Mouse (Mus musculus): ENCODE results near the gene Hist1h2ap. TPM values are rescaled to one million over a fixed set of nuclear protein-coding genes. Genes with fewer than 3 reads are reported as not detected.
"Not testable (repeated sequence)": the region's sequence is repeated elsewhere in the genome, so short reads cannot be mapped to it uniquely, and the experiment has no call there.

Hist1h2ap gene
- polyA plus RNA-seq, 1 experiment from 2014 or later, result 1,874 TPM

GRCm38 (mm10) chr13:21830344-21830743 is 3.0 kb downstream of the Hist1h2ap start:
- TF ChIP-seq CTCF (IDR thresholded peaks at IDR 0.05; ENCODE audit: low read depth) (no peak), EP300 (optimal IDR thresholded peaks at IDR 0.05) (no peak)
- H3K36me3 ChIP-seq (ENCODE audit: control insufficient read depth, insufficient read depth, low read length), result no peaks in the 10 kb centered on the region
- DNase-seq (ENCODE audit: low spot score), result no peak
- no peaks in the 10 kb centered on the region for H3K27me3 ChIP-seq (ENCODE audit: control insufficient read depth, insufficient read depth, low read length)
- H3K9ac ChIP-seq (ENCODE audit: low read length), result no peak overlapping the region
- no peak overlapping the region for H3K27ac ChIP-seq (replicated peaks)
- ATAC-seq (ENCODE audit: low FRiP score, low TSS enrichment), result no peak
- no peaks in the 10 kb centered on the region for H3K4me1 ChIP-seq (replicated peaks; ENCODE audit: control insufficient read depth, insufficient read depth)
- H3K4me2 ChIP-seq (replicated peaks; ENCODE audit: low read depth), result no peak overlapping the region
- H3K9me3 ChIP-seq (ENCODE audit: control insufficient read depth, low read length), result no peaks in the 10 kb centered on the region
- no peak overlapping the region for H3K4me3 ChIP-seq (ENCODE audit: low read depth, low read length)
- 91% methylated on average over 10 of the region's 10 CpGs for WGBS

GRCm38 (mm10) chr13:21828511-21828910 is 4.8 kb downstream of the Hist1h2ap start:
- Histone ChIP-seq H3K4me1 (replicated peaks; ENCODE audit: control insufficient read depth, insufficient read depth) (no peaks in the 10 kb centered on the region), H3K27ac (replicated peaks) (0 out of 2 replicates have a peak overlapping the region, but pooled peaks have one; percentile 24), H3K27me3 (ENCODE audit: control insufficient read depth, insufficient read depth, low read length) (no peaks in the 10 kb centered on the region), H3K9me3 (ENCODE audit: control insufficient read depth, low read length) (no peaks in the 10 kb centered on the region), H3K4me2 (replicated peaks; ENCODE audit: low read depth) (no peak overlapping the region), H3K4me3 (ENCODE audit: low read depth, low read length) (no peak overlapping the region), H3K36me3 (ENCODE audit: control insufficient read depth, insufficient read depth, low read length) (no peaks in the 10 kb centered on the region), H3K9ac (ENCODE audit: low read length) (no peak overlapping the region)
- TF ChIP-seq CTCF (IDR thresholded peaks at IDR 0.05; ENCODE audit: low read depth) (no peak), EP300 (optimal IDR thresholded peaks at IDR 0.05) (no peak)
- peak; percentile 52 for DNase-seq (ENCODE audit: low spot score)
- peak; percentile 44; the same call in 1 of the 2 replicates for ATAC-seq (ENCODE audit: low FRiP score, low TSS enrichment)
- WGBS, result 56% methylated on average over 3 of the region's 3 CpGs

- not testable (repeated sequence) for H3K4me1 ChIP-seq (replicated peaks; ENCODE audit: control insufficient read depth, insufficient read depth); H3K9me3 ChIP-seq (ENCODE audit: control insufficient read depth, low read length); ATAC-seq (ENCODE audit: low FRiP score, low TSS enrichment); H3K9ac ChIP-seq (ENCODE audit: low read length); DNase-seq (ENCODE audit: low spot score); H3K36me3 ChIP-seq (ENCODE audit: control insufficient read depth, insufficient read depth, low read length); H3K4me2 ChIP-seq (replicated peaks; ENCODE audit: low read depth); H3K27me3 ChIP-seq (ENCODE audit: control insufficient read depth, insufficient read depth, low read length); H3K27ac ChIP-seq (replicated peaks); H3K4me3 ChIP-seq (ENCODE audit: low read depth, low read length)
- 64% methylated on average over 6 of the region's 16 CpGs for WGBS
Measured at GRCm38 (mm10) chr13:21820082-21820890, 13.0 kb downstream of the Hist1h2ap start.

- H3K9ac ChIP-seq (ENCODE audit: low read length); H3K4me1 ChIP-seq (replicated peaks; ENCODE audit: control insufficient read depth, insufficient read depth); H3K36me3 ChIP-seq (ENCODE audit: control insufficient read depth, insufficient read depth, low read length); H3K4me2 ChIP-seq (replicated peaks; ENCODE audit: low read depth); H3K27me3 ChIP-seq (ENCODE audit: control insufficient read depth, insufficient read depth, low read length); H3K9me3 ChIP-seq (ENCODE audit: control insufficient read depth, low read length); H3K4me3 ChIP-seq (ENCODE audit: low read depth, low read length); DNase-seq (ENCODE audit: low spot score); H3K27ac ChIP-seq (replicated peaks): not testable (repeated sequence)
- 0% methylated on average over 10 of the region's 14 CpGs for WGBS
- peak; percentile 66 for ATAC-seq (ENCODE audit: low FRiP score, low TSS enrichment)
Measured at GRCm38 (mm10) chr13:21812092-21812491, 21.2 kb downstream of the Hist1h2ap start.

- H3K36me3 ChIP-seq (ENCODE audit: control insufficient read depth, insufficient read depth, low read length); H3K9me3 ChIP-seq (ENCODE audit: control insufficient read depth, low read length); H3K4me1 ChIP-seq (replicated peaks; ENCODE audit: control insufficient read depth, insufficient read depth); H3K4me3 ChIP-seq (ENCODE audit: low read depth, low read length); H3K4me2 ChIP-seq (replicated peaks; ENCODE audit: low read depth); H3K27me3 ChIP-seq (ENCODE audit: control insufficient read depth, insufficient read depth, low read length); H3K27ac ChIP-seq (replicated peaks); DNase-seq (ENCODE audit: low spot score); H3K9ac ChIP-seq (ENCODE audit: low read length): not testable (repeated sequence)
- no CpG with 5 or more reads among the region's 24 CpGs for WGBS
- peak; percentile 53 for ATAC-seq (ENCODE audit: low FRiP score, low TSS enrichment)
Measured at GRCm38 (mm10) chr13:21811539-21811938, 21.8 kb downstream of the Hist1h2ap start, which contains the start of gene Hist1h4m. TSS of gene Hist1h4m (plus strand) at chr13:21811746.

- not testable (repeated sequence) for H3K27me3 ChIP-seq (ENCODE audit: control insufficient read depth, insufficient read depth, low read length); H3K27ac ChIP-seq (replicated peaks); DNase-seq (ENCODE audit: low spot score); H3K4me3 ChIP-seq (ENCODE audit: low read depth, low read length); H3K36me3 ChIP-seq (ENCODE audit: control insufficient read depth, insufficient read depth, low read length); H3K9me3 ChIP-seq (ENCODE audit: control insufficient read depth, low read length); H3K9ac ChIP-seq (ENCODE audit: low read length); H3K4me2 ChIP-seq (replicated peaks; ENCODE audit: low read depth); H3K4me1 ChIP-seq (replicated peaks; ENCODE audit: control insufficient read depth, insufficient read depth)
- WGBS, result no CpG with 5 or more reads among the region's 8 CpGs
- ATAC-seq (ENCODE audit: low FRiP score, low TSS enrichment), result peak; percentile 14; the same call in 1 of the 2 replicates
Measured at GRCm38 (mm10) chr13:21811074-21811473, 22.2 kb downstream of the Hist1h2ap start.

GRCm38 (mm10) chr13:21810073-21810472 is 23.2 kb downstream of the Hist1h2ap start, which contains the start of the genes Hist1h2bq and Hist1h2ao:
TSS of gene Hist1h2bq (minus strand) at chr13:21810197.
TSS of gene Hist1h2ao (plus strand) at chr13:21810465.
- not testable (repeated sequence) for H3K27ac ChIP-seq (replicated peaks); H3K9me3 ChIP-seq (ENCODE audit: control insufficient read depth, low read length); H3K4me3 ChIP-seq (ENCODE audit: low read depth, low read length); H3K4me2 ChIP-seq (replicated peaks; ENCODE audit: low read depth); H3K9ac ChIP-seq (ENCODE audit: low read length); H3K36me3 ChIP-seq (ENCODE audit: control insufficient read depth, insufficient read depth, low read length); DNase-seq (ENCODE audit: low spot score); H3K27me3 ChIP-seq (ENCODE audit: control insufficient read depth, insufficient read depth, low read length); H3K4me1 ChIP-seq (replicated peaks; ENCODE audit: control insufficient read depth, insufficient read depth)
- no CpG with 5 or more reads among the region's 23 CpGs for whole genome bisulfite sequencing
- ATAC-seq (ENCODE audit: low FRiP score, low TSS enrichment), result peak; percentile 97

GRCm38 (mm10) chr13:21803058-21803457 is 30.2 kb downstream of the Hist1h2ap start:
- WGBS, result no CpG with 5 or more reads among the region's 4 CpGs

GRCm38 (mm10) chr13:21797163-21797562 is 36.1 kb downstream of the Hist1h2ap start:
- not testable (repeated sequence) for H3K9ac ChIP-seq (ENCODE audit: low read length); H3K4me3 ChIP-seq (ENCODE audit: low read depth, low read length); H3K9me3 ChIP-seq (ENCODE audit: control insufficient read depth, low read length); H3K27me3 ChIP-seq (ENCODE audit: control insufficient read depth, insufficient read depth, low read length); H3K36me3 ChIP-seq (ENCODE audit: control insufficient read depth, insufficient read depth, low read length); DNase-seq (ENCODE audit: low spot score); H3K4me2 ChIP-seq (replicated peaks; ENCODE audit: low read depth); ATAC-seq (ENCODE audit: low FRiP score, low TSS enrichment); H3K27ac ChIP-seq (replicated peaks); H3K4me1 ChIP-seq (replicated peaks; ENCODE audit: control insufficient read depth, insufficient read depth)

More at GRCm38 (mm10) chr13:21803058-21803457, 30.2 kb downstream of the Hist1h2ap start:
- H3K9ac ChIP-seq (ENCODE audit: low read length); H3K27ac ChIP-seq (replicated peaks); H3K36me3 ChIP-seq (ENCODE audit: control insufficient read depth, insufficient read depth, low read length); H3K9me3 ChIP-seq (ENCODE audit: control insufficient read depth, low read length); DNase-seq (ENCODE audit: low spot score); H3K4me1 ChIP-seq (replicated peaks; ENCODE audit: control insufficient read depth, insufficient read depth); H3K4me3 ChIP-seq (ENCODE audit: low read depth, low read length); H3K4me2 ChIP-seq (replicated peaks; ENCODE audit: low read depth); H3K27me3 ChIP-seq (ENCODE audit: control insufficient read depth, insufficient read depth, low read length): not testable (repeated sequence)
- peak; percentile 82 for ATAC-seq (ENCODE audit: low FRiP score, low TSS enrichment)
